8 mouse cellular contexts compared by ENCODE assay signal in genomic region chr15:37099927-37100766, GRCm38 (mm10).
A peak's percentile ranks its signal among the peaks of the same experiment; 100 is the strongest.
DNase-seq lines count a peak whose midpoint lies in the region; ATAC-seq lines count a peak whose summit lies in the region.

No protein-coding gene starts in this region.

- no peak overlapping the region for H3K9ac ChIP-seq in forebrain, embryonic 15.5 days (replicated peaks)
- H3K9ac ChIP-seq in midbrain, embryonic 11.5 days (ENCODE audit: low read length), result no peak overlapping the region

- intact Hi-C loops in left cerebral cortex, postnatal 4 days (cut with DNase I), result loop anchor here (10.0 kb wide), 1 partner anchor 325 kb away; no protein-coding TSS in a partner anchor

- H3K27ac ChIP-seq in forebrain, embryonic 15.5 days (replicated peaks), result no peak overlapping the region
- no peak overlapping the region for H3K27ac ChIP-seq in midbrain, embryonic 11.5 days (ENCODE audit: low read depth, low read length)

- no peaks in the 10 kb centered on the region for H3K9me3 ChIP-seq in forebrain, embryonic 15.5 days
- H3K9me3 ChIP-seq in midbrain, embryonic 11.5 days (ENCODE audit: control insufficient read depth, low read length), result no peaks in the 10 kb centered on the region

- H3K4me3 ChIP-seq in forebrain, embryonic 15.5 days, result peak overlapping the region; percentile 14; the same call in 1 of the 2 replicates
- H3K4me3 ChIP-seq in midbrain, embryonic 11.5 days (ENCODE audit: low read depth, low read length), result no peak overlapping the region

- no peaks in the 10 kb centered on the region for H3K36me3 ChIP-seq in forebrain, embryonic 15.5 days
- H3K36me3 ChIP-seq in midbrain, embryonic 11.5 days (ENCODE audit: control insufficient read depth, insufficient read depth, low read length), result no peaks in the 10 kb centered on the region

- H3K27me3 ChIP-seq in forebrain, embryonic 15.5 days, result no peaks in the 10 kb centered on the region
- no peaks in the 10 kb centered on the region for H3K27me3 ChIP-seq in midbrain, embryonic 11.5 days (ENCODE audit: control insufficient read depth, insufficient read depth, low read length)

- peaks cover 8% of the 10 kb centered on the region for H3K4me1 ChIP-seq in forebrain, embryonic 15.5 days
- no peaks in the 10 kb centered on the region for H3K4me1 ChIP-seq in midbrain, embryonic 11.5 days (ENCODE audit: control insufficient read depth, insufficient read depth, low read length)

- WGBS in forebrain, embryonic 15.5 days, result 44% methylated on average over 17 of the region's 17 CpGs
- WGBS in midbrain, embryonic 11.5 days, result 47% methylated on average over 17 of the region's 17 CpGs

- H3K4me2 ChIP-seq in forebrain, embryonic 15.5 days (replicated peaks), result peak overlapping the region; percentile 33
- peak overlapping the region; percentile 0; the same call in 1 of the 2 replicates for H3K4me2 ChIP-seq in midbrain, embryonic 11.5 days

- peak; percentile 92 for DNase-seq in heart, adult 11 months
- DNase-seq in heart, adult 8-10 months (ENCODE audit: low spot score), result no peak
- peak; percentile 65 for DNase-seq in cerebellum, adult 11-12 months
- peak; percentile 72 for DNase-seq in left cerebral cortex, postnatal 4 days
- DNase-seq in midbrain, embryonic 11.5 days (ENCODE audit: low spot score, missing footprints), result peak; percentile 87
- DNase-seq in spleen, postnatal 10 days (ENCODE audit: low spot score in 2 of 2), result peak; percentile 29 to 73

- peak; percentile 94 for ATAC-seq in forebrain, embryonic 15.5 days (replicated peaks)
- ATAC-seq in inflammation-experienced regulatory T-cells, adult 6 months, result peak; percentile 82
- peak; percentile 81 for ATAC-seq in midbrain, embryonic 11.5 days (ENCODE audit: low FRiP score)
